Mouse (Mus musculus) ES-E14 (cell line): ENCODE results near the gene Zkscan4.

Experiments used
- CHD2 ChIP-seq: IDR thresholded peaks from 2 replicates; pipeline ENCODE4 v1.6.1; 2014; ENCODE audit warnings: mild to moderate bottlenecking, low read depth, low read length, inconsistent platforms
- MAFK ChIP-seq: IDR thresholded peaks from 2 replicates; pipeline ENCODE4 v1.6.1; 2014; ENCODE audit warnings: mild to moderate bottlenecking, low read depth, low read length, inconsistent platforms; ENCODE audit not compliant: insufficient read depth
- ZC3H11A ChIP-seq: IDR thresholded peaks from 2 replicates; pipeline ENCODE4 v1.6.1; 2012; ENCODE audit warnings: low read depth, mild to moderate bottlenecking, inconsistent platforms, low read length, borderline replicate concordance
- ZNF384 ChIP-seq: IDR thresholded peaks from 2 replicates; pipeline ENCODE4 v1.6.1; 2012; ENCODE audit warnings: low read depth, low read length, inconsistent platforms

GRCm38 (mm10) chr13:21506221-21506649 is 27.5 kb downstream of the Zkscan4 start:
- no peak for TF ChIP-seq ZNF384
- TF ChIP-seq MAFK = no peak
- no peak for TF ChIP-seq ZC3H11A
- no peak for TF ChIP-seq CHD2
